Mouse (Mus musculus): ENCODE data around the gene Stard7. TPM values are rescaled to one million over a fixed set of nuclear protein-coding genes. Genes with fewer than 3 reads are reported as not detected.

The Stard7 gene
- polyA plus RNA-seq, 1 experiment from 2014 or later: 103 TPM

Other genes starting within 250 kb of the Stard7 start
- 36.3 and 37.3 TPM in 2 replicates for gene Blvra, start 199.6 kb upstream of the Stard7 start, polyA plus RNA-seq (2014; fragmentation: Nextera tagmentation; extraction: Ambion mirVana)
- 8.6 and 11.1 TPM in 2 replicates for gene Ncaph, start 136.3 kb upstream of the Stard7 start, polyA plus RNA-seq (2014; fragmentation: Nextera tagmentation; extraction: Ambion mirVana)
- 9.0 and 12.1 TPM in 2 replicates for gene Itpripl1, start 126.8 kb upstream of the Stard7 start, polyA plus RNA-seq (2014; fragmentation: Nextera tagmentation; extraction: Ambion mirVana)
- 1.1 and 1.5 TPM in 2 replicates for gene 1810024B03Rik, start 61.9 kb upstream of the Stard7 start, polyA plus RNA-seq (2014; fragmentation: Nextera tagmentation; extraction: Ambion mirVana)
- gene Snrnp200, start 61.8 kb upstream of the Stard7 start, polyA plus RNA-seq (2014; fragmentation: Nextera tagmentation; extraction: Ambion mirVana): 64.3 and 73.7 TPM in 2 replicates
- gene Ciao1, start 22.4 kb upstream of the Stard7 start, polyA plus RNA-seq (2014; fragmentation: Nextera tagmentation; extraction: Ambion mirVana): 59.0 and 59.9 TPM in 2 replicates
- gene Tmem127, start 22.3 kb upstream of the Stard7 start, polyA plus RNA-seq (2014; fragmentation: Nextera tagmentation; extraction: Ambion mirVana): 35.1 and 48.8 TPM in 2 replicates
- gene Dusp2, start 65.9 kb downstream of the Stard7 start, polyA plus RNA-seq (2014; fragmentation: Nextera tagmentation; extraction: Ambion mirVana): 12.4 and 14.9 TPM in 2 replicates
- gene Astl, start 68.4 kb downstream of the Stard7 start, polyA plus RNA-seq (2014; fragmentation: Nextera tagmentation; extraction: Ambion mirVana): not detected in 2 replicates
- 0.35 and 0.81 TPM in 2 replicates for gene Adra2b, start 93.0 kb downstream of the Stard7 start, polyA plus RNA-seq (2014; fragmentation: Nextera tagmentation; extraction: Ambion mirVana)
- 0.12 and 0.17 TPM in 2 replicates for gene Gpat2, start 155.0 kb downstream of the Stard7 start, polyA plus RNA-seq (2014; fragmentation: Nextera tagmentation; extraction: Ambion mirVana)
- gene Fahd2a, start 174.3 kb downstream of the Stard7 start, polyA plus RNA-seq (2014; fragmentation: Nextera tagmentation; extraction: Ambion mirVana): 31.9 and 40.6 TPM in 2 replicates

Measured in neural tube, embryonic 14.5 days (tissue).